Comparison of ENCODE assay signal across 23 mouse cellular contexts in genomic region chr1:96848606-96849005, GRCm38 (mm10). TPM values are rescaled to one million over a fixed set of nuclear protein-coding genes. Genes with fewer than 3 reads are reported as not detected.
"Had no signal": no experiment of that assay in that cellular context is flagged by ENCODE, and none has a peak within 500 bp of the region (broad histone marks: within the 10 kb centered on the region; RNA-seq: fewer than 3 reads in every experiment).

No protein-coding gene starts in this region.

- H3K4me1 ChIP-seq: liver, embryonic 13.5 days; liver, embryonic 15.5 days; megakaryocyte, embryonic 14.5 days; midbrain, embryonic 13.5 days; midbrain, embryonic 15.5 days; neural tube, embryonic 13.5 days; neural tube, embryonic 15.5 days had no signal

- DNase-seq: liver; liver, embryonic 13.5 days; liver, postnatal 0 days; lung, postnatal 14 days; retina, postnatal 1 day; right cerebral cortex, adult 18-20 months; right cerebral cortex, postnatal 25 days; right cerebral cortex, postnatal 4 days; spleen, adult 18-20 months; thymus, adult 18-20 months; thymus, postnatal 14 days; thymus, postnatal 36 days had no signal

- ATAC-seq: liver, postnatal 0 days; midbrain, embryonic 13.5 days; midbrain, embryonic 15.5 days had no signal

- H3K27me3 ChIP-seq: liver, embryonic 13.5 days; liver, embryonic 15.5 days; megakaryocyte, embryonic 14.5 days; midbrain, embryonic 13.5 days; midbrain, embryonic 15.5 days; neural tube, embryonic 13.5 days; neural tube, embryonic 15.5 days had no signal

- H3K9ac ChIP-seq: liver, embryonic 13.5 days; liver, embryonic 15.5 days; liver, postnatal 0 days; midbrain, embryonic 13.5 days; midbrain, embryonic 15.5 days; neural tube, embryonic 13.5 days; neural tube, embryonic 15.5 days had no signal

- H3K36me3 ChIP-seq: liver, embryonic 13.5 days; liver, embryonic 15.5 days; midbrain, embryonic 13.5 days; midbrain, embryonic 15.5 days; neural tube, embryonic 13.5 days; neural tube, embryonic 15.5 days had no signal

- H3K4me2 ChIP-seq: liver, embryonic 11.5 days; liver, embryonic 13.5 days; liver, embryonic 15.5 days; midbrain, embryonic 11.5 days; midbrain, embryonic 13.5 days; midbrain, embryonic 15.5 days; neural tube, embryonic 13.5 days; neural tube, embryonic 15.5 days had no signal

- H3K9me3 ChIP-seq: liver, embryonic 13.5 days; liver, embryonic 15.5 days; megakaryocyte, embryonic 14.5 days; midbrain, embryonic 13.5 days; midbrain, embryonic 15.5 days; neural tube, embryonic 13.5 days; neural tube, embryonic 15.5 days had no signal

- H3K4me3 ChIP-seq: liver, embryonic 13.5 days; liver, embryonic 15.5 days; megakaryocyte, embryonic 14.5 days; midbrain, embryonic 13.5 days; midbrain, embryonic 15.5 days; myocyte; neural tube, embryonic 13.5 days; neural tube, embryonic 15.5 days had no signal

- H3K27ac ChIP-seq: liver, embryonic 13.5 days; liver, embryonic 15.5 days; macrophage; midbrain, embryonic 13.5 days; midbrain, embryonic 15.5 days; neural tube, embryonic 13.5 days; neural tube, embryonic 15.5 days had no signal

RNA-seq across cellular contexts. Expression of gene Slco4c1, which starts 23.4 kb away (rescaled TPM):
- polyA plus RNA-seq: myocyte; neural tube, embryonic 11.5 days had no signal
